Mouse (Mus musculus) CH12.LX (cell line): ENCODE results near the gene Adnp. TPM values are rescaled to one million over a fixed set of nuclear protein-coding genes. Genes with fewer than 3 reads are reported as not detected.

Experiments
- DNase-seq: peaks from one replicate; pipeline ENCODE4 v3.0.0-alpha.2; 2013; ENCODE audit errors: extremely low read depth
- H3K27ac ChIP-seq: 2 replicates; pipeline ENCODE4 v1.5.1; 2012; ENCODE audit warnings: low read depth, mild to moderate bottlenecking, control low read depth, moderate library complexity; ENCODE audit not compliant: insufficient read depth
- H3K27me3 ChIP-seq: replicated peaks from 2 replicates; pipeline ENCODE3; 2012; ENCODE audit warnings: inconsistent platforms
- H3K36me3 ChIP-seq, 2 experiments: replicated peaks in 1 of 2; 2 replicates each; pipeline versions ENCODE3 to v1.6.1; 2012; ENCODE audit warnings: inconsistent platforms in 1 of 2, low read length in 1 of 2, mild to moderate bottlenecking in 1 of 2, mixed read lengths in 1 of 2, moderate library complexity in 1 of 2; ENCODE audit not compliant: control insufficient read depth in 1 of 2, insufficient read depth in 1 of 2
- H3K4me1 ChIP-seq, 2 experiments: 2 replicates each; pipeline ENCODE4 v1.6.1; 2012; ENCODE audit warnings: inconsistent platforms in 1 of 2, moderate library complexity in 1 of 2; ENCODE audit not compliant: insufficient read depth in 2 of 2, control insufficient read depth in 1 of 2
- H3K4me2 ChIP-seq: 2 replicates; pipeline ENCODE4 v1.6.1; 2012; ENCODE audit warnings: low read depth, mild to moderate bottlenecking, control low read depth; ENCODE audit not compliant: poor library complexity, insufficient read depth, severe bottlenecking
- H3K4me3 ChIP-seq, 3 experiments: fragments of 150-350 bp in 1 of 3; sonication (generic) in 1 of 3; replicated peaks in 1 of 3; 2 replicates each; pipeline versions ENCODE3 to v1.5.1; 2011 to 2012; ENCODE audit warnings: low read depth in 2 of 3, low read length in 2 of 3, mild to moderate bottlenecking in 2 of 3, moderate library complexity in 2 of 3, control low read depth in 1 of 3, improper control_type of control experiment in 1 of 3, inconsistent platforms in 1 of 3, mixed read lengths in 1 of 3; ENCODE audit not compliant: poor library complexity in 1 of 3
- H3K79me2 ChIP-seq: replicated peaks from 2 replicates; pipeline ENCODE4 v1.6.1; 2012; ENCODE audit warnings: mild to moderate bottlenecking, moderate library complexity; ENCODE audit not compliant: control insufficient read depth, poor library complexity, insufficient read depth, severe bottlenecking; ENCODE audit errors: extremely low read depth
- H3K9ac ChIP-seq: 2 replicates; pipeline ENCODE4 v1.6.1; 2012; ENCODE audit warnings: low read depth, mild to moderate bottlenecking, control low read depth, moderate library complexity; ENCODE audit not compliant: insufficient read depth
- H3K9me3 ChIP-seq: replicated peaks from 2 replicates; pipeline ENCODE3; 2012; ENCODE audit warnings: low read length, inconsistent platforms, mixed read lengths
- CHD1 ChIP-seq: IDR thresholded peaks from 2 replicates; pipeline ENCODE4 v1.6.1; 2012; ENCODE audit warnings: low read depth, low read length, improper control_type of control experiment, inconsistent platforms
- CHD2 ChIP-seq: IDR thresholded peaks from 2 replicates; pipeline ENCODE4 v1.6.1; 2011; ENCODE audit warnings: low read length, improper control_type of control experiment
- E2F4 ChIP-seq: IDR thresholded peaks from 2 replicates; pipeline ENCODE4 v1.6.1; 2011; ENCODE audit warnings: low read depth, low read length, improper control_type of control experiment; ENCODE audit not compliant: insufficient replicate concordance
- ELF1 ChIP-seq: IDR thresholded peaks from 2 replicates; pipeline ENCODE4 v1.6.1; 2014; ENCODE audit warnings: low read depth, mild to moderate bottlenecking, inconsistent platforms, low read length, improper control_type of control experiment
- EP300 ChIP-seq: IDR thresholded peaks from 2 replicates; pipeline ENCODE4 v1.6.1; 2011; ENCODE audit warnings: low read length, improper control_type of control experiment
- GABPA ChIP-seq: IDR thresholded peaks from 2 replicates; pipeline ENCODE4 v1.6.1; 2012; ENCODE audit warnings: low read depth, low read length, improper control_type of control experiment, inconsistent platforms; ENCODE audit not compliant: insufficient replicate concordance
- JUN ChIP-seq: IDR thresholded peaks from 2 replicates; pipeline ENCODE4 v1.6.1; 2011; ENCODE audit warnings: low read depth, mild to moderate bottlenecking, low read length, improper control_type of control experiment, moderate library complexity; ENCODE audit not compliant: insufficient read depth
- KAT2A ChIP-seq: IDR thresholded peaks from 2 replicates; pipeline ENCODE4 v1.6.1; 2012; ENCODE audit warnings: low read length, improper control_type of control experiment, inconsistent platforms; ENCODE audit not compliant: insufficient replicate concordance
- MAFK ChIP-seq: IDR thresholded peaks from 2 replicates; pipeline ENCODE4 v1.6.1; 2011; ENCODE audit warnings: low read length, improper control_type of control experiment; ENCODE audit not compliant: insufficient replicate concordance
- MAX ChIP-seq: IDR thresholded peaks from 2 replicates; pipeline ENCODE4 v1.6.1; 2011; ENCODE audit warnings: low read length, improper control_type of control experiment
- MEF2A ChIP-seq: IDR thresholded peaks from 2 replicates; pipeline ENCODE4 v1.6.1; 2014; ENCODE audit warnings: low read depth, mild to moderate bottlenecking, inconsistent platforms, low read length, improper control_type of control experiment, borderline replicate concordance
- NELFE ChIP-seq: IDR thresholded peaks from 2 replicates; pipeline ENCODE4 v1.6.1; 2011; ENCODE audit warnings: low read depth, low read length, improper control_type of control experiment
- POLR2A ChIP-seq: IDR thresholded peaks from 2 replicates; pipeline ENCODE4 v1.6.1; 2011; ENCODE audit warnings: low read depth, mild to moderate bottlenecking, improper control_type of control experiment, low read length
- POLR2AphosphoS2 ChIP-seq: IDR thresholded peaks from 2 replicates; pipeline ENCODE4 v1.6.1; 2011; ENCODE audit warnings: low read depth, low read length, improper control_type of control experiment
- RAD21 ChIP-seq: IDR thresholded peaks from 2 replicates; pipeline ENCODE4 v1.6.1; 2011; ENCODE audit warnings: low read depth, mild to moderate bottlenecking, low read length, improper control_type of control experiment, moderate library complexity
- RCOR1 ChIP-seq: conservative IDR thresholded peaks from 2 replicates; pipeline ENCODE4 v1.6.1; 2012; ENCODE audit warnings: low read depth, mild to moderate bottlenecking, inconsistent platforms, low read length, improper control_type of control experiment
- SIN3A ChIP-seq: IDR thresholded peaks from 2 replicates; pipeline ENCODE4 v1.6.1; 2012; ENCODE audit warnings: low read length, improper control_type of control experiment, inconsistent platforms
- SMC3 ChIP-seq: IDR thresholded peaks from 2 replicates; pipeline ENCODE4 v1.6.1; 2011; ENCODE audit warnings: low read depth, low read length, improper control_type of control experiment
- UBTF ChIP-seq: IDR thresholded peaks from 2 replicates; pipeline ENCODE4 v1.6.1; 2012; ENCODE audit warnings: low read depth, mild to moderate bottlenecking, inconsistent platforms, low read length, improper control_type of control experiment, moderate library complexity
- USF1 ChIP-seq: IDR thresholded peaks from 2 replicates; pipeline ENCODE4 v1.6.1; 2014; ENCODE audit warnings: low read depth, mild to moderate bottlenecking, inconsistent platforms, low read length, improper control_type of control experiment
- ZC3H11A ChIP-seq: IDR thresholded peaks from 2 replicates; pipeline ENCODE4 v1.6.1; 2012; ENCODE audit warnings: low read depth, mild to moderate bottlenecking, inconsistent platforms, low read length, improper control_type of control experiment
- ZMIZ1 ChIP-seq: IDR thresholded peaks from 2 replicates; pipeline ENCODE4 v1.6.1; 2012; ENCODE audit warnings: low read depth, mild to moderate bottlenecking, inconsistent platforms, low read length, improper control_type of control experiment
- ZNF384 ChIP-seq: IDR thresholded peaks from 2 replicates; pipeline ENCODE4 v1.6.1; 2012; ENCODE audit warnings: low read depth, low read length, improper control_type of control experiment, inconsistent platforms
- dilution Hi-C: fragments of 300-500 bp; cut with MboI; formaldehyde crosslinking; loops from 2 replicates; pipeline ENCODE4 v1.14.3; 2020; ENCODE audit warnings: low sequenced_read_pairs; ENCODE audit not compliant: extremely low pct_unique_long_range_greater_than_20kb, extremely low pct_ligation_motif_present
- in situ Hi-C: fragments of 300-500 bp; cut with MboI; formaldehyde crosslinking; loops from 3 replicates; pipeline ENCODE4 v1.14.3; 2019; ENCODE audit warnings: low sequenced_read_pairs, low pct_ligation_motif_present, low pct_unique_long_range_greater_than_20kb, mixed read lengths
- polyA plus RNA-seq: library from polyadenylated mRNA; unstranded; fragments of >175 nt; gene quantifications from 2 replicates; pipeline ENCODE4 v1.2.1, GENCODE M21; 2012; ENCODE audit warnings: low read depth; ENCODE audit not compliant: insufficient read length
- total RNA-seq, 2 experiments: library from RNA; depleted of rRNA; stranded (reverse); fragments of 300-350 nt in 1 of 2; fragments of >200 nt in 1 of 2; gene quantifications; 2 replicates each; pipeline ENCODE4 v1.2.3; 2012 to 2014

The Adnp gene
- total and polyA plus RNA-seq, 3 experiments = 1.3 to 12.9 (median 3.3) TPM

DNA sequence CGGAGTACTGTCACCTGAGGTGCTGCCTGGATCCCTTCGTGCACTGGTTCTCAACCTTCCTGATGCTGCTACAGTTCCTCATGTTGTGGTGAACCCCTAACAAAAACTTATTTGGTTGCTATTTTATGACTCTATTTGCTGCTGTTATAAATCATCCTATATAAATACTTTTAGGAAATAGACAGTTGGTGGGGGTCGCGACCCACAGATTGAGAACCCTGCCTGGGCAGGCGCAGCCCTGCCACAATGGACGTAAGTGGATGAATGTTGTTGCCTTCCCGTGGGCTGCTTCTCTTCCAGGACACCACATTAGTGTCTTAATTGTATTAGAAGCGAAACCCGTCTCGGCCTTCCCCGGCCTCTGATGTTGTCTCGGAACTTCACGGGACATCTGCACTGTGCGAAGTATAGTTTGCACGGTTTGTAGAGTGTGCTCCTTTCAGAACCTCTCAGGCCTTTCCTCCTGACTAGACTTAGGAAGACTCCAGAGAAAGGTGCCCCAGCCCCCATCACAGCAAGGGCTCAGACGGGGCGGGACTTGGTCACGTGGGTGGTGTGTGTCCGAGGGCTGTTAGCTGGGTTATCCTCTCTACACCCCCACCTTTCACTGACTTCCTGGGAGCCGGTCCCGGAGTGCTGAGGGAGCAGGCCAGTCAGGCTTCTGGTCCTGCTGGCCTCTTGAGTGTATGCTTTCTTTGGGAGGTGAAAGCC, 40.0 kb downstream of the Adnp start:
- H3K36me3 ChIP-seq = no peaks in the 10 kb centered on the region
- H3K9me3 ChIP-seq = no peaks in the 10 kb centered on the region
- in situ Hi-C loops = no loop called here
- no peaks in the 10 kb centered on the region for H3K27me3 ChIP-seq
- dilution Hi-C loops = no loop called here
- H3K79me2 ChIP-seq = no peaks in the 10 kb centered on the region
- no peak overlapping the region for H3K27ac ChIP-seq
- H3K4me3 ChIP-seq = no peak overlapping the region
- H3K4me2 ChIP-seq = no peak overlapping the region
- H3K9ac ChIP-seq = no peak overlapping the region
- no peak for TF ChIP-seq ZC3H11A
- peak; percentile 34; the same call in 1 of the 2 replicates for TF ChIP-seq USF1
- peaks cover 4 to 12% of the 10 kb centered on the region in 2 experiments; a peak in 3 of 4 replicates for H3K4me1 ChIP-seq
- no peak for DNase-seq

DNA sequence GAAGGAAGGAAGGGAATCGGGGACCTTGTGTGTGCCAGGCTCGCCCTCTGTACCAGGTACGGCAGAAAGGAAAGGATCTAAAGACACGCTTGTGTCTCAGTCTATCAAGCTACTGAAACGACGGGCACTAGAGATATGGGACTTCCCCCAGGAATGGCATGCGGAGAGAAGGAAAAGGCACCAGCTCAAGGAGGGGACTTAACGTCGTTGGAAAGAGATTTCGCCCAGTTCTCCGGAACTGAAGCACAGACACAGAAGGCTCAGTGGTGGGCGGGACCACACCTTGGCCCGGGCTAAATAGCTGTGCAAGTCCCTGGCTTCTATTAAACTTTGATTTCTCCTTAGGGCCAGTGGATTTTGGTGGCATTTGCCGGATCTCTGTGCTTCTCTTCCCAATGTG, 44.9 kb downstream of the Adnp start:
- DNase-seq = no peak
- H3K79me2 ChIP-seq = no peaks in the 10 kb centered on the region
- H3K4me3 ChIP-seq = no peak overlapping the region
- H3K9ac ChIP-seq = no peak overlapping the region
- no peak overlapping the region for H3K27ac ChIP-seq
- peak overlapping the region; percentile 40 for H3K4me2 ChIP-seq
- no peaks in the 10 kb centered on the region for H3K27me3 ChIP-seq
- peaks cover 0 to 2% of the 10 kb centered on the region in 2 experiments; a peak in 1 of 4 replicates for H3K4me1 ChIP-seq
- H3K36me3 ChIP-seq = no peaks in the 10 kb centered on the region
- in situ Hi-C loops (no loop called here), dilution Hi-C loops (no loop called here)
- TF ChIP-seq MEF2A (no peak), MAFK (no peak), JUN (no peak), NELFE (no peak), SMC3 (no peak), UBTF (no peak)
- H3K9me3 ChIP-seq = no peaks in the 10 kb centered on the region

DNA sequence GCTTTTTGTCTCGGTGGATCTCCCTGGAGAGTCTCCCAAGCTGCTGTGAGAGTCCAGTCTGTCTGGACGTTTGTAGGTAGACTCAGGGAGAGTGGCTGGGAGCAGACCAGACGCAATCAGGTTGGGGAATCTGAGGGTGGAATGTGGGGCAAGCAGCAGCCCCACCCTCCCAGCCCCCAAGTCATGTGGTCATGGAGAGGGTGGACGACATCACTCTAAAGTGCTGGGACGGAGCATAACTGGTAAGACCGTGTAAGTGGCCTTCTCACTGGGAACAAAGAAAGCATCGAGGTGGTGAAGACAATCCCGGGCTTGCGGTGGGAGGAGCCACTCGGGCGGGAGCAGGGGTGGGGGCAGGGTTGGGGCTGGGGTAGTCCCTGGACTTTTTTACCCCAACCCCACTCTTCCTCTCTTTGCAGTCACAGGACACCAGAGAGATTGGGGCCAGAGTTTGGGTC, 45.4 kb downstream of the Adnp start:
- dilution Hi-C loops (no loop called here), in situ Hi-C loops (no loop called here)

More for the DNA sequence above, 45.4 kb downstream of the Adnp start:
- Histone ChIP-seq H3K27me3 (no peaks in the 10 kb centered on the region), H3K36me3 (no peaks in the 10 kb centered on the region), H3K9me3 (no peaks in the 10 kb centered on the region), H3K4me3 (no peak overlapping the region), H3K4me2 (peak overlapping the region; percentile 40; the same call in 1 of the 2 replicates), H3K4me1 (peaks cover 0 to 2% of the 10 kb centered on the region in 2 experiments; a peak in 1 of 4 replicates), H3K79me2 (no peaks in the 10 kb centered on the region), H3K9ac (no peak overlapping the region), H3K27ac (no peak overlapping the region)
- TF ChIP-seq RCOR1 (no peak), E2F4 (no peak), ZMIZ1 (no peak), SIN3A (no peak), CHD1 (no peak), SMC3 (no peak), NELFE (no peak), MEF2A (no peak), CHD2 (no peak), KAT2A (no peak), POLR2A (no peak), RAD21 (no peak), EP300 (no peak), JUN (no peak), ELF1 (no peak), ZNF384 (no peak), POLR2AphosphoS2 (no peak), GABPA (no peak), MAX (no peak)
- DNase-seq = no peak
